In genomic region chr14:86230609-86231008, GRCm38 (mm10) we compare ENCODE assay signal across 12 mouse cellular contexts.
"Had no signal": no experiment of that assay in that cellular context is flagged by ENCODE, and none has a peak within 500 bp of the region (broad histone marks: within the 10 kb centered on the region; RNA-seq: fewer than 3 reads in every experiment).

No protein-coding gene starts in this region.

- H3K27me3 ChIP-seq: limb, embryonic 12.5 days; liver, embryonic 13.5 days; midbrain, embryonic 13.5 days had no signal

- H3K4me3 ChIP-seq: limb, embryonic 12.5 days; liver, embryonic 13.5 days; midbrain, embryonic 13.5 days had no signal

- H3K9me3 ChIP-seq: limb, embryonic 12.5 days; liver, embryonic 13.5 days; midbrain, embryonic 13.5 days had no signal

- H3K4me2 ChIP-seq: limb, embryonic 12.5 days; liver, embryonic 13.5 days; midbrain, embryonic 13.5 days had no signal

- DNase-seq: kidney, adult 18-20 months; kidney, postnatal 25 days; layer of hippocampus, adult 9-11 months; layer of hippocampus, postnatal 36 days; liver; liver, embryonic 13.5 days; liver, postnatal 0 days; right cerebral cortex, adult 18-20 months; right cerebral cortex, postnatal 25 days; thymus, postnatal 36 days had no signal

- H3K27ac ChIP-seq: limb, embryonic 12.5 days; liver, embryonic 13.5 days; midbrain, embryonic 13.5 days had no signal

- H3K36me3 ChIP-seq: limb, embryonic 12.5 days; liver, embryonic 13.5 days; midbrain, embryonic 13.5 days had no signal

- ATAC-seq: liver, postnatal 0 days; midbrain, embryonic 13.5 days had no signal

- H3K4me1 ChIP-seq: limb, embryonic 12.5 days; liver, embryonic 13.5 days; midbrain, embryonic 13.5 days had no signal

- H3K9ac ChIP-seq: limb, embryonic 12.5 days; liver, embryonic 13.5 days; liver, postnatal 0 days; midbrain, embryonic 13.5 days had no signal
